Mouse (Mus musculus): Measurements from ENCODE around the gene B020004J07Rik.
A peak's percentile ranks its signal among the peaks of the same experiment; 100 is the strongest.
"Not testable (repeated sequence)": the region's sequence is repeated elsewhere in the genome, so short reads cannot be mapped to it uniquely, and the experiment has no call there.

Gene B020004J07Rik

GRCm38 (mm10) chr4:101843923-101844322 is at the start of gene B020004J07Rik:
Gene B020004J07Rik (minus strand): TSS chr4:101844023.
- DNase-seq (ENCODE audit: inconsistent age in 2 of 2, low spot score in 1 of 2), result not testable (repeated sequence)

GRCm38 (mm10) chr4:101889377-101889776 is 45.6 kb upstream of the B020004J07Rik start:
- no peak for DNase-seq (ENCODE audit: inconsistent age in 2 of 2, low spot score in 1 of 2)

GRCm38 (mm10) chr4:101883641-101884040 is 39.8 kb upstream of the B020004J07Rik start:
- DNase-seq (ENCODE audit: inconsistent age in 2 of 2, low spot score in 1 of 2), result no peak

- DNase-seq (ENCODE audit: inconsistent age in 2 of 2, low spot score in 1 of 2), result not testable (repeated sequence)
Observed at GRCm38 (mm10) chr4:101875687-101876086, 31.9 kb upstream of the B020004J07Rik start.

GRCm38 (mm10) chr4:101872031-101872430 is 28.2 kb upstream of the B020004J07Rik start:
- DNase-seq (ENCODE audit: inconsistent age in 2 of 2, low spot score in 1 of 2), result not testable (repeated sequence)

- DNase-seq (ENCODE audit: inconsistent age in 2 of 2, low spot score in 1 of 2), result no peak
Observed at GRCm38 (mm10) chr4:101862289-101862688, 18.5 kb upstream of the B020004J07Rik start.

GRCm38 (mm10) chr4:101860873-101861272 is 17.1 kb upstream of the B020004J07Rik start:
- peak; percentile 7 to 70 for DNase-seq (ENCODE audit: inconsistent age in 2 of 2, low spot score in 1 of 2)

GRCm38 (mm10) chr4:101850908-101851307 is 7.1 kb upstream of the B020004J07Rik start:
- no peak for DNase-seq (ENCODE audit: inconsistent age in 2 of 2, low spot score in 1 of 2)

All from adrenal gland, adult (tissue).